Mouse (Mus musculus) heart, embryonic 14.5 days (tissue): ENCODE measurements at regions not wholly inside any gene's neighbourhood (a gene's known extent, or its start where the extent isn't known, plus 50 kb on each side); places are given as distances from the start of the nearest gene placed in this dataset.

Experiments
- ATAC-seq: fragments of 200-750 bp; cut with Nextera tagmentation; 2 replicates; pipeline ENCODE4 v1.8.0; 2017; ENCODE audit warnings: low read depth, moderate TSS enrichment; ENCODE audit not compliant: insufficient number of reproducible peaks, insufficient read depth, low FRiP score
- H3K27ac ChIP-seq, 2 experiments: fragments of 200-500 bp in 1 of 2; fragments of 300-500 bp in 1 of 2; sonication (generic) in 1 of 2; replicated peaks in 1 of 2; 2 replicates each; pipeline ENCODE4 v1.5.1; 2012 to 2014; ENCODE audit warnings: low read depth in 2 of 2, low read length in 2 of 2, control low read depth in 1 of 2, mild to moderate bottlenecking in 1 of 2, mixed read lengths in 1 of 2; ENCODE audit not compliant: control insufficient read depth in 1 of 2, insufficient read depth in 1 of 2
- H3K27me3 ChIP-seq: fragments of 300-500 bp; sonication (generic); 2 replicates; pipeline ENCODE4 v1.6.1; 2014; ENCODE audit warnings: mild to moderate bottlenecking, low read length, control low read depth; ENCODE audit not compliant: control insufficient read depth, insufficient read depth
- H3K36me3 ChIP-seq: fragments of 300-500 bp; sonication (generic); 2 replicates; pipeline ENCODE4 v1.6.1; 2014; ENCODE audit warnings: mild to moderate bottlenecking, control low read depth, low read length, mixed read lengths; ENCODE audit not compliant: control insufficient read depth, insufficient read depth
- H3K4me1 ChIP-seq, 2 experiments: fragments of 200-500 bp in 1 of 2; fragments of 300-500 bp in 1 of 2; sonication (generic) in 1 of 2; 2 replicates each; pipeline ENCODE4 v1.6.1; 2012 to 2014; ENCODE audit warnings: low read length in 2 of 2, control low read depth in 1 of 2, mixed read lengths in 1 of 2; ENCODE audit not compliant: control insufficient read depth in 2 of 2, insufficient read depth in 2 of 2
- H3K4me2 ChIP-seq: fragments of 300-500 bp; sonication (generic); 2 replicates; pipeline ENCODE4 v1.6.1; 2014; ENCODE audit warnings: mild to moderate bottlenecking, low read length
- H3K4me3 ChIP-seq, 2 experiments: fragments of 200-500 bp in 1 of 2; fragments of 300-500 bp in 1 of 2; sonication (generic) in 1 of 2; 2 replicates each; pipeline ENCODE4 v1.5.1; 2012 to 2014; ENCODE audit warnings: low read length in 2 of 2, mild to moderate bottlenecking in 2 of 2, control low read depth in 1 of 2, low read depth in 1 of 2, moderate library complexity in 1 of 2; ENCODE audit not compliant: control insufficient read depth in 1 of 2, insufficient read depth in 1 of 2
- H3K9ac ChIP-seq: fragments of 300-500 bp; sonication (generic); 2 replicates; pipeline ENCODE4 v1.6.1; 2014; ENCODE audit warnings: mild to moderate bottlenecking, low read length
- H3K9me3 ChIP-seq: fragments of 300-500 bp; sonication (generic); 2 replicates; pipeline ENCODE4 v1.6.1; 2016; ENCODE audit warnings: low read length, control low read depth; ENCODE audit not compliant: control insufficient read depth
- WGBS: fragments of 180-500 bp; shearing (Covaris S2); extraction: QIAGEN DNeasy Blood & Tissue Kit; methylation state at CpG from one replicate; pipeline ENCODE4 v1.1.7; 2014; 5-methylcytosine and 5-hydroxymethylcytosine counted together

DNA sequence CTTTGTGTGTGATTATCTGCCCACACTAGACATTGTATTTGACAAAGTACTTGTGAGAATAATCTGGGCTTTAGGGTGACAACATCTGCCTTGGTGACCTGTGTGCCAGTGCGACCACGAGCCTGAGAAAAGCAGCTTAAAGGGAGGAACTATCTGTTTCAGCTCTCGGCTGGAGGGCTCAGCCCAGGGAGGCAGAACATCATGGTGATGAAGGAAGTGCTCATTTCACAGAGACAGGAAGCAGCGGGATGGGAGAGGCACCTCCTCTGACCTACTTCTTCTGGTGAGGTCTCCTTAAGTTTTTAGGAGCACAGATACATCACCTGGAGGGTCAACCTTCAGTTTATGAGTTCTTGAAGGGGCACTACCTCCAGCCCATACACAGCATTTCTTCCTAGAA, 89.8 kb downstream of the Kif26a start:
- H3K36me3 ChIP-seq = no peaks in the 10 kb centered on the region
- no peak overlapping the region for H3K9ac ChIP-seq

DNA sequence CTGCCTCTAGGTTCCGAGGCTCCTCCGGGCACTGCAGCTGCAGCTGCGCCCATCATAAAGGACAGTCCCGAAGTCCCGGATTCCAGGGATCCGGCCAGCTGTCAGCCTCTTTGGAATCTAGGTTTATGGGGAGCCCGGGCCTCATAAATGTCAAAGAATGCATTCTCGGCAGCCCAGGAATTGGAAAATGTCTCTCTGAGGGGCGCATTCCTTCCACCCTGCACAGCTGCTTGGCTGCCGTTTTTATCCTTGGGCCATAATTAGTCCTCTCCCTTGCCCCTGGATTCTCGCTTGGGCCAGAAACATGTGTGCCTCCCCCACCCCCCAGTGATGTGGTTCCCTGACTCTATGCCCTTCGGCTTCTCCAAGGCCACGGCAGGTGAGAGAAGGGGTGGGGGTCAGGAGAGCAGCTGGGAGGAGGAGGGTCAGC, 91.1 kb downstream of the Kif26a start:
- Histone ChIP-seq H3K4me3 (no peak overlapping the region), H3K4me1 (peaks cover 7 to 8% of the 10 kb centered on the region in 2 experiments; a peak in 1 of 4 replicates), H3K9ac (no peak overlapping the region), H3K27me3 (peaks cover 10% of the 10 kb centered on the region; the same call in 1 of the 2 replicates), H3K36me3 (no peaks in the 10 kb centered on the region), H3K27ac (no peak overlapping the region), H3K4me2 (peak overlapping the region; percentile 36), H3K9me3 (no peaks in the 10 kb centered on the region)
- 34% methylated on average over 13 of the region's 13 CpGs for WGBS
- ATAC-seq = no peak

More for the DNA sequence above, 89.8 kb downstream of the Kif26a start:
- Histone ChIP-seq H3K4me2 (no peak overlapping the region), H3K27ac (no peak overlapping the region), H3K9me3 (no peaks in the 10 kb centered on the region), H3K4me3 (no peak overlapping the region), H3K27me3 (peaks cover 10% of the 10 kb centered on the region; the same call in 1 of the 2 replicates), H3K4me1 (peaks cover 7 to 8% of the 10 kb centered on the region in 2 experiments; a peak in 1 of 4 replicates)
- WGBS = 60% methylated on average over 4 of the region's 4 CpGs
- no peak for ATAC-seq

DNA sequence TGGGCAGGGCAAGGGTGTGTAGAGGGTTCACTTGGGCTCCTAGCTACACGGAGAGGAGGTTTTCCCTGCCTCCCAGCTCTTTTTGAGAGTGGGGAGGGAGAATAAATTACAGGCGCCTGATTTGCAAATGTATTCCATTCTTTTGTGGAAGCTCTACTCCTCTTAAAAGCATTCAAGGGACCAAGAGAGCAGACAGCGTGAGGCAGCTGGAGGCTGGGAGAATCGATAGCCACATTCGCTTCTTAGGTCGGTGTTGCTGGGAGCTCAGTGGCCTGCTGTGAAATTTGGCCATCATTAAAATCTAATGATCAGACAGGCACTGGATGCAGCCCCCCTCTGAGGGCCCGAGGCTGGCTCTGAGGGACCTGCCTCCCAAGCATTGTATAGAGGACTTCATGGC, 92.8 kb downstream of the Kif26a start:
- no peak overlapping the region for H3K27ac ChIP-seq
- H3K9ac ChIP-seq = no peak overlapping the region
- H3K9me3 ChIP-seq = no peaks in the 10 kb centered on the region
- H3K27me3 ChIP-seq = peaks cover 10% of the 10 kb centered on the region; the same call in 1 of the 2 replicates
- ATAC-seq = no peak
- no peaks in the 10 kb centered on the region for H3K36me3 ChIP-seq
- peaks cover 8 to 10% of the 10 kb centered on the region in 2 experiments; a peak in 1 of 4 replicates for H3K4me1 ChIP-seq
- no peak overlapping the region for H3K4me3 ChIP-seq
- H3K4me2 ChIP-seq = no peak overlapping the region
- 56% methylated on average over 7 of the region's 7 CpGs for WGBS

DNA sequence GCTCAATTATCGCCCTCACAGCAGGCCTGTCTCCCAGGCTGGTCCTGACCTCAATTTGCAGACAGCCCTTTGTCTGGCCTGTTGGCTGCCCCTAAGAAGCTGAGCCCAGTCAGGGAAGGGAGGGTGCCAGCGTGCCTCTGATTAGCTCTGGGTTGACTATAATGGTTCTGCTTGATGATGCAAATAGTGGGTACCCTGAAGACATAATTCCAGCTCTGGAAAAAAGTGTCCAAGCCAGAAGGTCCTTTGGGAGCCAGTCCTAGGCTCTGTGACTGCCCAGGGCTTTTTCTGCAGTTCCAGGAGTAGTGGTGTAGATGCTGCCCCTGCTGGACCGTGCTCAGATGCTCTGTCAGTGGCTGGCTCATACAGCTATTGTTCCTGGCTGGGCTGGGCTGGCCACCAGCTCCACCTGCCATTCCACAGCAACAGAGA, 95.7 kb downstream of the Kif26a start:
- WGBS = 24% methylated on average over 3 of the region's 3 CpGs
- no peak overlapping the region for H3K27ac ChIP-seq
- H3K4me2 ChIP-seq = no peak overlapping the region
- no peak overlapping the region for H3K9ac ChIP-seq
- ATAC-seq = no peak
- no peaks in the 10 kb centered on the region for H3K9me3 ChIP-seq
- peaks cover 18 to 21% of the 10 kb centered on the region in 2 experiments; a peak in 3 of 4 replicates for H3K4me1 ChIP-seq
- peaks cover 10% of the 10 kb centered on the region; the same call in 1 of the 2 replicates for H3K27me3 ChIP-seq
- no peaks in the 10 kb centered on the region for H3K36me3 ChIP-seq
- H3K4me3 ChIP-seq = no peak overlapping the region

GRCm38 (mm10) chr12:112243231-112243630, 97.2 kb downstream of the Kif26a start:
- Histone ChIP-seq H3K27me3 (peaks cover 10% of the 10 kb centered on the region; the same call in 1 of the 2 replicates), H3K36me3 (no peaks in the 10 kb centered on the region), H3K9ac (no peak overlapping the region), H3K4me2 (no peak overlapping the region), H3K4me1 (peaks cover 10 to 14% of the 10 kb centered on the region in 2 experiments; a peak in 3 of 4 replicates), H3K27ac (no peak overlapping the region), H3K4me3 (no peak overlapping the region), H3K9me3 (no peaks in the 10 kb centered on the region)
- 67% methylated on average over 5 of the region's 5 CpGs for WGBS
- no peak for ATAC-seq

DNA sequence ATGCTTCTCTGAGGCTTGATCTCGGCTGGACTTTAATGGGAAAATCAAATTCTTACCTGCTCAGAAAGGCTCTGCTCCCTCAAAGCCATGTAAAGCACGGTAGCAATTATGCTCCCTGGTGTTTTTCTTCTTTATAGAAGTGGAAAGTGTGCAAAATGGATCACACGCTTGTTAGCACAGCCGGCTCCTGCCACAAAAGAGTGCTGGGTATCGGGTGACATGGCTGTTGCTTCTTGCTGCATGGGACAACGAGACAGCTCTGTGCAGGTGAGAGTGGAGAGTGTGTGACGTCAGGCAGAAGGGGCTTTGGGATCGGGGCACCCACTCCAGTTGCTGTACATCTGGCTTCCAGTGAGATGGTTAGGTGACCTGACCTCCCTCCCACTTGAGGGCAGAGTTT, 104.9 kb downstream of the Kif26a start:
- no peak overlapping the region for H3K9ac ChIP-seq
- no peak for ATAC-seq
- H3K9me3 ChIP-seq = no peaks in the 10 kb centered on the region
- H3K4me2 ChIP-seq = no peak overlapping the region
- H3K4me1 ChIP-seq = no peaks in the 10 kb centered on the region
- WGBS = 68% methylated on average over 8 of the region's 8 CpGs
- H3K27me3 ChIP-seq = peaks cover 8% of the 10 kb centered on the region; the same call in 1 of the 2 replicates
- H3K36me3 ChIP-seq = no peaks in the 10 kb centered on the region
- H3K4me3 ChIP-seq = no peak overlapping the region
- H3K27ac ChIP-seq = no peak overlapping the region

- H3K4me1 ChIP-seq = no peaks in the 10 kb centered on the region
- no peak overlapping the region for H3K4me2 ChIP-seq
- no peak overlapping the region for H3K9ac ChIP-seq
- H3K36me3 ChIP-seq = no peaks in the 10 kb centered on the region
- H3K27ac ChIP-seq = no peak overlapping the region
- no peak for ATAC-seq
- H3K27me3 ChIP-seq = 0 out of 2 replicates have a peak, but pooled peaks cover 3% of the 10 kb centered on the region
- no peaks in the 10 kb centered on the region for H3K9me3 ChIP-seq
- H3K4me3 ChIP-seq = no peak overlapping the region
- WGBS = 82% methylated on average over 10 of the region's 10 CpGs
Measured at GRCm38 (mm10) chr12:112253461-112253860, 107.5 kb downstream of the Kif26a start.

DNA sequence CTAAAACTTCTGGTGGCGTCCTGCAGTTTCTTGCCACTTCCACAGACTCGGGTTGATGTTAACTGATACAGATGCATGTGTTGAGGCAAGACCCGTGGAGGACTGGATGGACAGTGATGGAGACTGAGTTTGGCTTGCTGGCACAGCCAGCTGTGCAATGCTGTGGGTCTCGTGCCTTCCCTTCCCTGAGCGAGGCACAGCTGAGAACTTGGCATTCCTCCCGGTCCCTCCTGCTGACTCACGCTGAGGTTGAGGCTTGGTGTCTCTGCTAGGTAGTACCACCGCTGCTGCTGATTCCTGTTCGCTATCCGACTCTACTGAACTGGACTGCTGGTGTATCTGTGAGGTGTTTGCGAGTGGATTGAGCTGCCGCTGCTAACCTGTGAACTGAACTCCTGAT, 109.2 kb downstream of the Kif26a start:
- H3K36me3 ChIP-seq = no peaks in the 10 kb centered on the region
- no peak overlapping the region for H3K9ac ChIP-seq
- ATAC-seq = no peak
- H3K27me3 ChIP-seq = peaks cover 7% of the 10 kb centered on the region; the same call in 1 of the 2 replicates
- H3K4me2 ChIP-seq = no peak overlapping the region
- WGBS = 76% methylated on average over 12 of the region's 12 CpGs
- H3K27ac ChIP-seq = no peak overlapping the region
- no peak overlapping the region for H3K4me3 ChIP-seq
- H3K4me1 ChIP-seq = peaks cover 0 to 2% of the 10 kb centered on the region in 2 experiments; a peak in 1 of 4 replicates
- H3K9me3 ChIP-seq = no peaks in the 10 kb centered on the region
